Mouse (Mus musculus) bone marrow, adult 2 months (tissue): ENCODE measurements around the gene Map2k6. TPM values are rescaled to one million over a fixed set of nuclear protein-coding genes. Genes with fewer than 3 reads are reported as not detected.

Experiments used
- H3K27ac ChIP-seq: fragments of 200-500 bp; 2 replicates; pipeline ENCODE4 v1.5.1; 2012; ENCODE audit warnings: low read depth, mild to moderate bottlenecking, control low read depth, inconsistent platforms, low read length; ENCODE audit not compliant: control insufficient read depth, poor library complexity, insufficient read depth
- H3K4me1 ChIP-seq: fragments of 200-500 bp; 2 replicates; pipeline ENCODE4 v1.6.1; 2011; ENCODE audit warnings: low read length; ENCODE audit not compliant: control insufficient read depth, insufficient read depth
- H3K4me3 ChIP-seq: fragments of 200-500 bp; replicated peaks from 2 replicates; pipeline ENCODE3; 2011; ENCODE audit warnings: mild to moderate bottlenecking, low read depth, low read length, control low read depth; ENCODE audit not compliant: control insufficient read depth
- CTCF ChIP-seq: fragments of 200-500 bp; IDR thresholded peaks from 2 replicates; pipeline ENCODE4 v1.5.1; 2011; ENCODE audit warnings: low read length, control low read depth; ENCODE audit not compliant: control insufficient read depth, insufficient read depth
- POLR2A ChIP-seq: fragments of 200-500 bp; IDR thresholded peaks from 2 replicates; pipeline ENCODE4 v1.6.1; 2011; ENCODE audit warnings: low read depth, mild to moderate bottlenecking, control low read depth, low read length, borderline replicate concordance; ENCODE audit not compliant: control insufficient read depth
- WGBS: fragments of 180-500 bp; shearing (Covaris S2); methylation state at CpG from one replicate; pipeline ENCODE4 v1.1.7; 2018; 5-methylcytosine and 5-hydroxymethylcytosine counted together
- polyA plus RNA-seq: library from polyadenylated mRNA; stranded (reverse); fragments of >200 nt; gene quantifications from 2 replicates; pipeline ENCODE4 v1.2.4, GENCODE M21; 2011; ENCODE audit warnings: low replicate concordance; ENCODE audit not compliant: missing spikeins, insufficient read depth, insufficient read length

The Map2k6 gene
- polyA plus RNA-seq, 1 experiment: 6.0 TPM

GRCm38 (mm10) chr11:110399240-110400150, 573 bp downstream of the Map2k6 start:
- Histone ChIP-seq H3K27ac (no peak overlapping the region), H3K4me1 (no peaks in the 10 kb centered on the region; the same call in 1 of the 2 replicates), H3K4me3 (peak overlapping the region; percentile 92)
- under 1% methylated on average over 15 of the region's 15 CpGs for WGBS
- TF ChIP-seq CTCF (no peak), POLR2A (no peak)

- Histone ChIP-seq H3K4me1 (no peaks in the 10 kb centered on the region; the same call in 1 of the 2 replicates), H3K4me3 (no peak overlapping the region), H3K27ac (no peak overlapping the region)
- TF ChIP-seq POLR2A (no peak), CTCF (no peak)
- 50% methylated on average over 1 of the region's 1 CpGs for WGBS
Observed at GRCm38 (mm10) chr11:110400283-110400682, 1.4 kb downstream of the Map2k6 start.

GRCm38 (mm10) chr11:110402671-110403070, 3.7 kb downstream of the Map2k6 start:
- H3K4me1 ChIP-seq: no peaks in the 10 kb centered on the region; the same call in 1 of the 2 replicates
- no peak for TF ChIP-seq CTCF
- TF ChIP-seq POLR2A: no peak
- 61% methylated on average over 3 of the region's 3 CpGs for WGBS
- no peak overlapping the region for H3K4me3 ChIP-seq
- H3K27ac ChIP-seq: no peak overlapping the region

DNA sequence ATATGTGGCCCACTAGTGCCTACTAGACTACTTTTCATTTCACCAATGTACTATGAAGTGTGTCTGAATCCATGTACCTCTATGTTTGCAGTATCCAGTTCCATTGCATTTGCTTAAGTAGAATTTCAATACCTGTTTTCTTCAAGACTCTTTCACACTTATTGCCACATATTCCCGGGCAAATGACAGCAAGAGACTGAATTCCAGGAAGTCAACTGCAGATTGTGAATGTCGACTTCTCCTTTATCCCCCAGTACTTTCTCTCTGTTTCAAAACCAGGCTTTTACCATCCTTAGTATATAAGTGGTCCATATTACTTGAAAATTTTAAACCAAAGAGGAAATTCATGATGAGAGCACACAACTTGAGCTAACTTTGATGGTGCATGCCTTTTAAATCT, 4.7 kb downstream of the Map2k6 start:
- no peak overlapping the region for H3K27ac ChIP-seq
- WGBS: 18% methylated on average over 2 of the region's 2 CpGs
- H3K4me1 ChIP-seq: no peaks in the 10 kb centered on the region; the same call in 1 of the 2 replicates
- H3K4me3 ChIP-seq: no peak overlapping the region
- TF ChIP-seq POLR2A (no peak), CTCF (no peak)

DNA sequence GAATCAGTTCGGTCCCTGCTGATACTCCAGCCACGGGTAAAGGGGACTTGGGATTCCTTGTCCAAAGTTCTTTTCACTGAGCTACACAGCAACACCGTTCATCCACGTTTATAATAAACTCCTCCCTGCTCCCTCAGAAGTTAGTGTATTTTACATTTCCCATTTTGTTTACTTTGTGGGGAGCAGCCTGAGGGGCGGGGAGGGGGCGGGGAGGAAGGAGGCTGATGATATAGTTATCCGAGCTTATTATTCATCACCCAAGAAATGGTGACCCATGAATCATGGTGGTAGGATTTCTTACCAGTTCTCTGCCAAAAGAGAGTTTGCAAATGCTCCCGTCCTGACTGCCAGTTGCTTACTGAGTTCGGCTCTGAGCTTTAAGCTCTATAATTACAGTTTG, 6.7 kb downstream of the Map2k6 start:
- Histone ChIP-seq H3K4me3 (no peak overlapping the region), H3K27ac (no peak overlapping the region), H3K4me1 (no peaks in the 10 kb centered on the region; the same call in 1 of the 2 replicates)
- WGBS: 83% methylated on average over 9 of the region's 9 CpGs
- no peak for TF ChIP-seq POLR2A
- no peak for TF ChIP-seq CTCF

DNA sequence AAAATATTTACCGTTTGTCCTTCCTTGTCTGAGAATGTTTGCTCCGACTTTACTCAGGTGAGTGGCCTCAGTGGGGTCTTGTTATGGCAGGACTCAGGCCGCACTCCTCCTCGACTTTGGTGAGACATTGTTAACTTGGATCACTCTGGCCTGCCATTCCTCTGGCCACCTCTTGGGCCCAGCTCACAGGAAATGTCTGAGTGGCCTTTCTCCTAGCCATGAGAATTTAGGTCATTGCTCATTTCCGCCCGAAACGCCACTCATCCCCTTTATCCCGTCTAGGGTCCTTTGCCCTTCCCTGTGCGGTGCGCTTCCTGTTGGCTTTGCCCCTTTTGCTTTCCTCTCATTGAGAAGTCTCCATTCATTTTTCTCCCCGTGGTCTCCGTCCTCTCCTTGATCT, 10.2 kb downstream of the Map2k6 start:
- Histone ChIP-seq H3K27ac (no peak overlapping the region), H3K4me1 (no peaks in the 10 kb centered on the region), H3K4me3 (no peak overlapping the region)
- 80% methylated on average over 12 of the region's 12 CpGs for WGBS
- TF ChIP-seq CTCF (no peak), POLR2A (no peak)

DNA sequence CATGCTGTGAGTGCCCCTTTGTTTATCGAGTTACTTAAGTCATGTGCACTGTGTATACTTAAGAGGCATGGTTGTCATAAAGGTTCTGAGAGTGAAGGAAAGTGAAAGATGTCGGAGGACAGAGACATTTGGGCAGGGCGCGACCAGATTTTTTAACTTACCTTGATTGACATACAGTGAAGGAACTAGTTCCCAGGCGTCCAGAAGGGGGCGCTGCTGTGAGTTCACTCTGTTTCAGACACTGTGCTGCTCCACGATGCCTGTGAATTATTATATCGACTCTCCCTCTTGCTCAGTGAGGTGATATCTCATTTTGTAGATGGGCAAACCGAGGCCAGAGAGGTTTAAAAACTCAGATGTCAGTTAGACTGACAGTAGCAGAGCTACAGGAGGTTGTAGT, 10.9 kb downstream of the Map2k6 start:
- no peak overlapping the region for H3K4me3 ChIP-seq
- WGBS: 47% methylated on average over 9 of the region's 9 CpGs
- no peak overlapping the region for H3K27ac ChIP-seq
- H3K4me1 ChIP-seq: no peaks in the 10 kb centered on the region
- peak; percentile 61 for TF ChIP-seq CTCF
- TF ChIP-seq POLR2A: no peak

GRCm38 (mm10) chr11:110411596-110411995, 12.7 kb downstream of the Map2k6 start:
- no peak for TF ChIP-seq POLR2A
- no peak for TF ChIP-seq CTCF
- WGBS: 91% methylated on average over 13 of the region's 13 CpGs

DNA sequence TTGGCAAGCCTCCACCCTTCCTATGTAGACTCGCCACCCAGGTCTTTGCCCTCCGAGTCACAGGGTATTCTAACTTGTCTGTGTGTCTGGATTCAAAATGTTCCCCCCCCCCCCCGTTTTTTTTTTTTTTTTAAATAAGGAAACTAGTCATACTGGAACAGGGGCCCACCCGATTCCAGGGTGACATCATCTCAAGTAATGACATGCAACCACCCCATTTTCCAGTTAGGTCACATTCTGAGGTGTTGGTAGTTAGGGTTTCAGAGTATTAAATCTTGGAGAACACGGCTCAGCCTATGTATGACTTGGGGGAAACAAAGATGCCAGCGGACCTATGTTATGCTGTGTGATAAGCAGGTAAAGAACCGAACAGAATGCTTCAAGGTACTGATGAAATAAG, 15.3 kb downstream of the Map2k6 start:
- H3K27ac ChIP-seq: no peak overlapping the region
- no peaks in the 10 kb centered on the region for H3K4me1 ChIP-seq
- H3K4me3 ChIP-seq: no peak overlapping the region
- TF ChIP-seq POLR2A: no peak
- no peak for TF ChIP-seq CTCF
- WGBS: 74% methylated on average over 7 of the region's 7 CpGs

More at GRCm38 (mm10) chr11:110411596-110411995, 12.7 kb downstream of the Map2k6 start:
- Histone ChIP-seq H3K27ac (no peak overlapping the region), H3K4me3 (no peak overlapping the region), H3K4me1 (no peaks in the 10 kb centered on the region)
